Mouse (Mus musculus): ENCODE data around the gene Cachd1. TPM values are rescaled to one million over a fixed set of nuclear protein-coding genes. Genes with fewer than 3 reads are reported as not detected.

Gene Cachd1
- 27.6 and 37.6 TPM in 2 replicates for polyA plus RNA-seq (2011; ENCODE audit: insufficient read length, low read depth, missing spikeins)

GRCm38 (mm10) chr4:100776043-100776870 lies at the start of gene Cachd1:
TSS of gene Cachd1 (plus strand) at chr4:100776675.
- Histone ChIP-seq H3K27ac (ENCODE audit: insufficient read depth, low read length) (peak within 1 kb of the TSS; percentile 80), H3K4me3 (ENCODE audit: insufficient read depth, low read length) (peak within 1 kb of the TSS; percentile 97), H3K4me1 (ENCODE audit: control insufficient read depth, insufficient read depth, low read length) (peaks cover 3% of the 10 kb centered on the region)
- peak; percentile 94 for TF ChIP-seq POLR2A (IDR thresholded peaks at IDR 0.05; ENCODE audit: low read depth, low read length)
- no peak for TF ChIP-seq CTCF (IDR thresholded peaks at IDR 0.05; ENCODE audit: borderline replicate concordance, insufficient read depth, low read length)

- no peak overlapping the region for H3K27ac ChIP-seq (ENCODE audit: insufficient read depth, low read length)
- TF ChIP-seq CTCF (IDR thresholded peaks at IDR 0.05; ENCODE audit: borderline replicate concordance, insufficient read depth, low read length) (no peak), POLR2A (IDR thresholded peaks at IDR 0.05; ENCODE audit: low read depth, low read length) (no peak)
- H3K4me3 ChIP-seq (ENCODE audit: insufficient read depth, low read length) = no peak overlapping the region
- H3K4me1 ChIP-seq (ENCODE audit: control insufficient read depth, insufficient read depth, low read length) = no peaks in the 10 kb centered on the region
These were observed 47.5 kb upstream of the Cachd1 start for GRCm38 (mm10) chr4:100728896-100729479.

- Histone ChIP-seq H3K4me1 (ENCODE audit: control insufficient read depth, insufficient read depth, low read length) (no peaks in the 10 kb centered on the region), H3K4me3 (ENCODE audit: insufficient read depth, low read length) (no peak overlapping the region), H3K27ac (ENCODE audit: insufficient read depth, low read length) (no peak overlapping the region)
- TF ChIP-seq CTCF (IDR thresholded peaks at IDR 0.05; ENCODE audit: borderline replicate concordance, insufficient read depth, low read length) (no peak), POLR2A (IDR thresholded peaks at IDR 0.05; ENCODE audit: low read depth, low read length) (no peak)
These were observed 41.2 kb upstream of the Cachd1 start for GRCm38 (mm10) chr4:100735098-100735935.

- Histone ChIP-seq H3K27ac (ENCODE audit: insufficient read depth, low read length) (no peak overlapping the region), H3K4me3 (ENCODE audit: insufficient read depth, low read length) (no peak overlapping the region)
These were observed 40.5 kb upstream of the Cachd1 start for GRCm38 (mm10) chr4:100735936-100736349.

GRCm38 (mm10) chr4:100743615-100744014 lies 32.9 kb upstream of the Cachd1 start:
- no peaks in the 10 kb centered on the region for H3K4me1 ChIP-seq (ENCODE audit: control insufficient read depth, insufficient read depth, low read length)
- TF ChIP-seq CTCF (IDR thresholded peaks at IDR 0.05; ENCODE audit: borderline replicate concordance, insufficient read depth, low read length) (no peak), POLR2A (IDR thresholded peaks at IDR 0.05; ENCODE audit: low read depth, low read length) (no peak)
- H3K4me3 ChIP-seq (ENCODE audit: insufficient read depth, low read length) = no peak overlapping the region
- no peak overlapping the region for H3K27ac ChIP-seq (ENCODE audit: insufficient read depth, low read length)

More at GRCm38 (mm10) chr4:100735936-100736349, 40.5 kb upstream of the Cachd1 start:
- TF ChIP-seq POLR2A (IDR thresholded peaks at IDR 0.05; ENCODE audit: low read depth, low read length) = no peak
- TF ChIP-seq CTCF (IDR thresholded peaks at IDR 0.05; ENCODE audit: borderline replicate concordance, insufficient read depth, low read length) = no peak
- H3K4me1 ChIP-seq (ENCODE audit: control insufficient read depth, insufficient read depth, low read length) = no peaks in the 10 kb centered on the region

GRCm38 (mm10) chr4:100752278-100752677 lies 24.2 kb upstream of the Cachd1 start:
- Histone ChIP-seq H3K27ac (ENCODE audit: insufficient read depth, low read length) (no peak overlapping the region; the same call in 1 of the 2 replicates), H3K4me1 (ENCODE audit: control insufficient read depth, insufficient read depth, low read length) (peaks cover 4% of the 10 kb centered on the region; the same call in 1 of the 2 replicates), H3K4me3 (ENCODE audit: insufficient read depth, low read length) (no peak overlapping the region)
- no peak for TF ChIP-seq POLR2A (IDR thresholded peaks at IDR 0.05; ENCODE audit: low read depth, low read length)
- TF ChIP-seq CTCF (IDR thresholded peaks at IDR 0.05; ENCODE audit: borderline replicate concordance, insufficient read depth, low read length) = no peak

- H3K4me3 ChIP-seq (ENCODE audit: insufficient read depth, low read length) = no peak overlapping the region
- peaks cover 4% of the 10 kb centered on the region; the same call in 1 of the 2 replicates for H3K4me1 ChIP-seq (ENCODE audit: control insufficient read depth, insufficient read depth, low read length)
- no peak overlapping the region for H3K27ac ChIP-seq (ENCODE audit: insufficient read depth, low read length)
- TF ChIP-seq POLR2A (IDR thresholded peaks at IDR 0.05; ENCODE audit: low read depth, low read length) (no peak), CTCF (IDR thresholded peaks at IDR 0.05; ENCODE audit: borderline replicate concordance, insufficient read depth, low read length) (no peak)
These were observed 20.8 kb upstream of the Cachd1 start for GRCm38 (mm10) chr4:100755632-100756031.

- Histone ChIP-seq H3K27ac (ENCODE audit: insufficient read depth, low read length) (no peak overlapping the region), H3K4me1 (ENCODE audit: control insufficient read depth, insufficient read depth, low read length) (peaks cover 4% of the 10 kb centered on the region; the same call in 1 of the 2 replicates), H3K4me3 (ENCODE audit: insufficient read depth, low read length) (no peak overlapping the region)
- TF ChIP-seq CTCF (IDR thresholded peaks at IDR 0.05; ENCODE audit: borderline replicate concordance, insufficient read depth, low read length) = no peak
- no peak for TF ChIP-seq POLR2A (IDR thresholded peaks at IDR 0.05; ENCODE audit: low read depth, low read length)
These were observed 20.0 kb upstream of the Cachd1 start for GRCm38 (mm10) chr4:100756499-100756898.

- no peak overlapping the region for H3K27ac ChIP-seq (ENCODE audit: insufficient read depth, low read length)
- TF ChIP-seq POLR2A (IDR thresholded peaks at IDR 0.05; ENCODE audit: low read depth, low read length) (no peak), CTCF (IDR thresholded peaks at IDR 0.05; ENCODE audit: borderline replicate concordance, insufficient read depth, low read length) (no peak)
These were observed 18.1 kb upstream of the Cachd1 start for GRCm38 (mm10) chr4:100758265-100758898.

More at GRCm38 (mm10) chr4:100758265-100758898, 18.1 kb upstream of the Cachd1 start:
- Histone ChIP-seq H3K4me1 (ENCODE audit: control insufficient read depth, insufficient read depth, low read length) (no peaks in the 10 kb centered on the region), H3K4me3 (ENCODE audit: insufficient read depth, low read length) (no peak overlapping the region)

Measured in embryonic fibroblast, embryonic 13.5 days (primary cell).